Mouse (Mus musculus) midbrain, embryonic 16.5 days (tissue): Measurements from ENCODE around the gene Dnaaf2. TPM values are rescaled to one million over a fixed set of nuclear protein-coding genes. Genes with fewer than 3 reads are reported as not detected.
A peak's percentile ranks its signal among the peaks of the same experiment; 100 is the strongest.

Source experiments
- ATAC-seq: fragments of 200-750 bp; cut with Nextera tagmentation; 2 replicates; pipeline ENCODE4 v1.8.0; 2017; ENCODE audit warnings: moderate TSS enrichment
- H3K27ac ChIP-seq: fragments of 300-500 bp; sonication (generic); 2 replicates; pipeline ENCODE4 v1.5.1; 2014; ENCODE audit warnings: mild to moderate bottlenecking, low read length, mixed read lengths
- H3K27me3 ChIP-seq: fragments of 300-500 bp; sonication (generic); 2 replicates; pipeline ENCODE4 v1.6.1; 2014; ENCODE audit warnings: low read depth, low read length, mixed read lengths; ENCODE audit not compliant: control insufficient read depth, insufficient read depth
- H3K36me3 ChIP-seq: fragments of 300-500 bp; sonication (generic); 2 replicates; pipeline ENCODE4 v1.6.1; 2014; ENCODE audit warnings: mild to moderate bottlenecking, low read length, moderate library complexity, mixed read lengths; ENCODE audit not compliant: control insufficient read depth, insufficient read depth
- H3K4me1 ChIP-seq: fragments of 300-500 bp; sonication (generic); 2 replicates; pipeline ENCODE4 v1.6.1; 2014; ENCODE audit warnings: mild to moderate bottlenecking, low read length, mixed read lengths; ENCODE audit not compliant: control insufficient read depth, insufficient read depth
- H3K4me2 ChIP-seq: fragments of 300-500 bp; sonication (generic); 2 replicates; pipeline ENCODE4 v1.6.1; 2014; ENCODE audit warnings: mild to moderate bottlenecking, low read length, mixed read lengths
- H3K4me3 ChIP-seq: fragments of 300-500 bp; sonication (generic); 2 replicates; pipeline ENCODE4 v1.5.1; 2014; ENCODE audit warnings: low read depth, mild to moderate bottlenecking, low read length, moderate library complexity, mixed read lengths
- H3K9ac ChIP-seq: fragments of 300-500 bp; sonication (generic); 2 replicates; pipeline ENCODE4 v1.6.1; 2014; ENCODE audit warnings: low read depth, low read length, mixed read lengths
- H3K9me3 ChIP-seq: fragments of 300-500 bp; sonication (generic); replicated peaks from 2 replicates; pipeline ENCODE4 v1.6.1; 2014; ENCODE audit warnings: mild to moderate bottlenecking, low read length, mixed read lengths; ENCODE audit not compliant: control insufficient read depth, poor library complexity, severe bottlenecking
- WGBS: fragments of 180-500 bp; shearing (Covaris S2); extraction: QIAGEN DNeasy Blood & Tissue Kit; methylation state at CpG from one replicate; pipeline ENCODE4 v1.1.7; 2014; 5-methylcytosine and 5-hydroxymethylcytosine counted together
- polyA plus RNA-seq: library from polyadenylated mRNA; unstranded; fragments of >200 nt; fragmentation: Nextera tagmentation; extraction: Ambion mirVana; gene quantifications from 2 replicates; pipeline ENCODE4 v1.2.1, GENCODE M21; 2015

The Dnaaf2 gene
- 5.9 and 6.4 TPM in 2 replicates for polyA plus RNA-seq

DNA sequence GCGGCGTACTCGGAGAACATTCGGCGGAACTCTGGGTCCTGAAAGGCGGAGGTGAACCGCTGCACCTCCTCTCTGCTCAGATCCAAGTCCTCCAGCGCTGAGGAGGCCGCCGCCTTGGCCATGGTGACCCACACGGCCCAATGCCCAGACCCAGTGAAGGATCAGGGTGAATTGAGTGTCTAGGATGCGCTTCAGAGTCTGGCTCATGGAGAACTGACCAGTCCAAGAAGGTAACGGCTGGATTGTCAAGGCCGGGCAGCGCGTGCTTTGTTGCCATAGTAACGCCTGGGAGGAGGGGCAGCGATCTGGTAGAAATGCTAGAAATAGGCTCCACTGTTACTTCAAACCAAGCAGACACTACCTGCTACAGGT, at the start of gene Dnaaf2:
TSS of gene Dnaaf2 (minus strand) at position 266 of the 372 bp plus-strand sequence.
- peak; percentile 56 for ATAC-seq
- Histone ChIP-seq H3K9ac (peak within 1 kb of the TSS; percentile 86), H3K4me3 (peak within 1 kb of the TSS; percentile 79), H3K4me1 (peaks cover 29% of the 10 kb centered on the region), H3K27me3 (no peaks in the 10 kb centered on the region), H3K36me3 (no peaks in the 10 kb centered on the region; the same call in 1 of the 2 replicates), H3K9me3 (no peaks in the 10 kb centered on the region), H3K27ac (peak within 1 kb of the TSS; percentile 83), H3K4me2 (peak within 1 kb of the TSS; percentile 75)
- under 1% methylated on average over 18 of the region's 18 CpGs for WGBS

DNA sequence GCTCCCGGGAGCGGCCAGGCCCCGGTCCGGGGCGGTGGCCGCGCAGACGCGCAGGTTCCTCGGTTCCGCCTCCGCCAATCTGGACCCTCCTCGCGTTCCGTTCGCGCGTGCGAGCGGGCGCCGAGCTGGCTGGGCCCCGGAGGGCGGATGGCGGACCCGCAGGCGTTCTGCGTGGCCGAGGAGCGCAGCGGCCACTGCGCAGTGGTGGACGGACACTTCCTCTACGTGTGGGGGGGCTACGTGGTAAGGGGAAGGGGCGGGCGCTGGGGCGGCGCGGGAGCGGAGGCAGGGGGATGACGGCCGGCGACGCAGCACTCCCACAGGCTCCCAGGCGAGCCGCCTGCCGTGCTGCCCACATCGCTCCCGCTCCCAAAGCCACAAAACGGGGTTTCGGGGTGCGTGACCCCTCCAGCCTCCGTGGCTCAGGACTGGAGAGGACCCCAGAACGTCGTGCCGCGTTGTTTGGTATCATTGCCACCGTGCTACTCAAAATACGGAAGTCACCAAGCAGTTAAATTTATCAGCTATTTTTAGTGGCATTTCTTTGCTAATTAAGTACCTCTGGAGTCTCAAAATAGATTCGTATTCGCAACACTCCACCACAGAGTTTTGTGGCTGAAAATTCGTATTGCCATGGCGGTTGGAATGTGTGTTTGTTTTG, 43.7 kb upstream of the Dnaaf2 start:
- Histone ChIP-seq H3K4me2 (peak overlapping the region; percentile 61), H3K36me3 (no peaks in the 10 kb centered on the region), H3K27me3 (no peaks in the 10 kb centered on the region), H3K9ac (peak overlapping the region; percentile 89), H3K4me3 (peak overlapping the region; percentile 78), H3K4me1 (peaks cover 4% of the 10 kb centered on the region; the same call in 1 of the 2 replicates), H3K27ac (peak overlapping the region; percentile 90), H3K9me3 (no peaks in the 10 kb centered on the region)
- peak; percentile 96 for ATAC-seq
- 1% methylated on average over 62 of the region's 64 CpGs for WGBS

DNA sequence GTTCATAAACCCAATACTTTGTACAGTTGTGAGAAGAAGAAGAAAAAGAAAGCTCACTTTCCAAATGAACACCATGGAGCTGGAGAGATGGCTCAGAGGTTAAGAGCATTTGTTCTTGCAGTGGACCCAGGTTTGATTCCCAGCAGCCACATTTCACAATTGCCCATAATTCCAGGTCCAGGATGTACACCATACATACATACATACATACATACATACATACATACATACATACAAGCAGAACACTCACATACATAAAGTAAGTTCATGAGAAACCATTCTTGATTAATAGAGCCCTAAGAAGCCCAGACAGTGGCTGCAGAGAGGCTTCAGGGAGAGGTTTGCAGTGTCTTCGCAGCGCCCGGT, 43.2 kb upstream of the Dnaaf2 start:
- peak overlapping the region; percentile 61 for H3K4me2 ChIP-seq
- no peaks in the 10 kb centered on the region for H3K27me3 ChIP-seq
- peak overlapping the region; percentile 89 for H3K9ac ChIP-seq
- no peaks in the 10 kb centered on the region for H3K9me3 ChIP-seq
- no peak for ATAC-seq
- peak overlapping the region; percentile 90 for H3K27ac ChIP-seq
- peak overlapping the region; percentile 78 for H3K4me3 ChIP-seq
- no peaks in the 10 kb centered on the region for H3K36me3 ChIP-seq
- 0% methylated on average over 3 of the region's 3 CpGs for WGBS
- peaks cover 4% of the 10 kb centered on the region; the same call in 1 of the 2 replicates for H3K4me1 ChIP-seq

GRCm38 (mm10) chr12:69240876-69241275, 42.6 kb upstream of the Dnaaf2 start, which contains the start of gene Klhdc1:
Gene Klhdc1 (plus strand): TSS chr12:69241176.
- peak within 1 kb of the TSS; percentile 78 for H3K4me3 ChIP-seq
- H3K9ac ChIP-seq, result peak within 1 kb of the TSS; percentile 89
- H3K27me3 ChIP-seq, result no peaks in the 10 kb centered on the region
- H3K4me1 ChIP-seq, result peaks cover 4% of the 10 kb centered on the region; the same call in 1 of the 2 replicates
- no peaks in the 10 kb centered on the region for H3K36me3 ChIP-seq
- no peak for ATAC-seq
- H3K4me2 ChIP-seq, result peak within 1 kb of the TSS; percentile 61
- peak within 1 kb of the TSS; percentile 90 for H3K27ac ChIP-seq
- 72% methylated on average over 6 of the region's 6 CpGs for WGBS
- H3K9me3 ChIP-seq, result no peaks in the 10 kb centered on the region

DNA sequence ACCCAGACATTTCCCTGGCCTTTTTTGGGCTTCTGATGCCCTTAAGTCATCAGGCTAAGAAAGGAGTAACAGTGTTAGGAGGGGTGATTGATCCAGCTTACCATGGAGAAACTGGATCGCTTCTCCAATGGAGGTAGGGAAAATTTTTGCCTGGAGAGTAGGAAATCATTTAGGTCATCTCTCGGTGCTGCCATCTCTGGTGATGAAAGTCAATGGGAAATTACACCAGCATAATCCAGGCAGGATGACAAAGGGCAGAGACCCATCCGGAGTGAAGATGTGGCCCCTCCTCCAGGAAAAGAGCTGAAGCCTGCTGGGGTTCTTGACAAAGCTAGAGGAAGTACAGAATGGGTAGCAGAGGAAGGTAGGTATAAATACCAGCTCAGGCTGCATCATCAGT, 40.1 kb upstream of the Dnaaf2 start:
- H3K9ac ChIP-seq, result no peak overlapping the region
- no peak overlapping the region for H3K4me3 ChIP-seq
- H3K4me1 ChIP-seq, result peaks cover 4% of the 10 kb centered on the region; the same call in 1 of the 2 replicates
- no peak overlapping the region for H3K4me2 ChIP-seq
- WGBS, result 47% methylated on average over 3 of the region's 3 CpGs
- ATAC-seq, result no peak
- H3K27me3 ChIP-seq, result no peaks in the 10 kb centered on the region
- no peak overlapping the region for H3K27ac ChIP-seq
- no peaks in the 10 kb centered on the region for H3K36me3 ChIP-seq
- H3K9me3 ChIP-seq, result no peaks in the 10 kb centered on the region

DNA sequence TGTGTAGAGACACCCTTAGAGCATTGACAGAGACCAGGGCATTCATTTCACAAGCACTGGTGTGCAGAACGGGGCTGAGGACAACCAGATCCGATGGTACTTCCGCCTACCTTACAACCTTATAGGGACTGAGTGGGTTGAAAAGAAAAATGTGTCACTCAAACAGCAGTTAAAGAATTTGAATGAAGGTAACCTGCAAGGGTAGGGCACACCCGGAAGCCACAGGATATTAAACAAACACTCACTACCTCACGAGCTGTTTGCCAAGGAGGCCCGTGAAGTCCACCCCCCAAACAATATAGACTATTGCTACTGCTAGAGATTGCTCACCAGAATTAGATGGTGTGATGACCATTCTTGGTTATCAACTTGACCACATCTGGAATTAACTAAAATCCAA, 37.6 kb upstream of the Dnaaf2 start:
- WGBS, result 92% methylated on average over 6 of the region's 6 CpGs
- Histone ChIP-seq H3K36me3 (no peaks in the 10 kb centered on the region), H3K27me3 (no peaks in the 10 kb centered on the region), H3K4me2 (no peak overlapping the region), H3K9me3 (no peaks in the 10 kb centered on the region), H3K4me3 (no peak overlapping the region), H3K4me1 (peaks cover 3% of the 10 kb centered on the region; the same call in 1 of the 2 replicates), H3K27ac (no peak overlapping the region), H3K9ac (no peak overlapping the region)
- no peak for ATAC-seq

- H3K27me3 ChIP-seq, result no peaks in the 10 kb centered on the region
- ATAC-seq, result no peak
- H3K4me3 ChIP-seq, result no peak overlapping the region
- no peak overlapping the region for H3K9ac ChIP-seq
- WGBS, result 64% methylated on average over 2 of the region's 2 CpGs
- no peak overlapping the region for H3K4me2 ChIP-seq
- no peak overlapping the region for H3K27ac ChIP-seq
- no peaks in the 10 kb centered on the region for H3K9me3 ChIP-seq
- H3K36me3 ChIP-seq, result no peaks in the 10 kb centered on the region
- no peaks in the 10 kb centered on the region; the same call in 1 of the 2 replicates for H3K4me1 ChIP-seq
These were observed 31.0 kb upstream of the Dnaaf2 start for GRCm38 (mm10) chr12:69229251-69229650.

DNA sequence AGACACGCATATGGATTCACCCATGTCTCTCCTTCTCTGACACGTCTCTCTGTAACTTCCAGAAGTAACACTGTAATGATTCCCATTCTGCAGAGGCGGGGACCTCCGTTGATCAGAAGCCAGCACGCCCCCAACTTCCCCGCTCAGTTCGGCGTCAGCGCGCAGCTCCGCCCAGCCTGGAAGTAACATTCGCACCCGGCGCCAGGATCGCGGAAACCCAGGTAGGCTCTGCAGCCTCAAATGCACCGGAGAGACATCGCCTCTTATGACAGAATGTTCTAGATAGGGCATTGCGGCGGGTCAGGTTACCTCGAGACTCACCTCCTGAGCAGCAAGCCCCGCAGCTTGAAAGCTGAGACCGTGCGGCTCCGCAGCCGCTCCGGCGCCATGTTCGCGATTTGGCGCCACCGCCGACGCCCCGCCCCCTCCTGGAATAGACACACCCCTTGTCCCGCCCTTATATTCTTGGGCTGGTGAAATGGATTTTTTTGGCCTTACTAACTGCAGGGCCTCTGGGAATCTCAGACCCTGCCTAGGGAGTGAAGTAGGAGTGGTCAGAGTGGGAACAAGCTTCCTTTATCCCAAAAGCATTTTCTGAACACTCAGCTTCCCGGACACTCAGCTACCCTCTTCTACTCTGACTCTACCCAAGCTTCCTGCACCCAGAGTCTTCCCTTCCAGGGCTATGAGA, 29.7 kb upstream of the Dnaaf2 start, which contains the start of gene Pole2:
TSS of gene Pole2 (minus strand) at position 420 of the 691 bp plus-strand sequence.
- Histone ChIP-seq H3K4me1 (no peaks in the 10 kb centered on the region; the same call in 1 of the 2 replicates), H3K27me3 (no peaks in the 10 kb centered on the region), H3K9ac (peak within 1 kb of the TSS; percentile 68), H3K36me3 (no peaks in the 10 kb centered on the region), H3K9me3 (no peaks in the 10 kb centered on the region), H3K27ac (peak within 1 kb of the TSS; percentile 46; the same call in 1 of the 2 replicates), H3K4me3 (peak within 1 kb of the TSS; percentile 76), H3K4me2 (peak within 1 kb of the TSS; percentile 69)
- ATAC-seq, result peak; percentile 96
- WGBS, result under 1% methylated on average over 37 of the region's 37 CpGs
